Mouse (Mus musculus) left cerebral cortex, adult 8-10 months (tissue): Measurements from ENCODE around the gene Rhox3f. TPM values are rescaled to one million over a fixed set of nuclear protein-coding genes. Genes with fewer than 3 reads are reported as not detected.
"Not testable (repeated sequence)": the region's sequence is repeated elsewhere in the genome, so short reads cannot be mapped to it uniquely, and the experiment has no call there.

Experiments used
- DNase-seq, 2 experiments: peaks; one replicate each; pipeline ENCODE4 v3.0.0; 2022; ENCODE audit warnings: low spot score in 2 of 2
- total RNA-seq, 4 experiments: library from RNA; stranded (reverse); gene quantifications; 2 replicates each; pipeline ENCODE4 v1.2.4; 2022

Gene Rhox3f
- total RNA-seq = not detected

DNA sequence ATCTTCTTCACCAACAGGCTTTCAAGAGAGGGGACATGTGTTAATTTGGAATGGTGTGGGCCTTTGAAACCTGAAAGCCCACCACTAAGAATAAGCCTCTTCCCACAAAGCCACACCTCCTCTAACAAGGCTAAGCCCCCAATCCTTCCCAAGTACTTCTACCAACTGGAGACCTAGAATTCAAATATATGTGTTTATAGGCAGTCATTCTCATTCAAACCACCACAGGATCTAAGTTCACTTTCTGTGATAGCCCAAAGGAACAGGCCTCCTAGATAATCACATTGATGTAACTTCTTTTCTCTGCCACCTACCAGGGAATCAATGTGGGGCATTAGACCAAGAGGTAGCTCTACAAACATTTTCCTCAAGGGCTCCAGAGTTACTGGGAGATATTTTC, at the start of gene Rhox3f:
TSS of gene Rhox3f (plus strand) at position 301 of the 400 bp plus-strand sequence.
- DNase-seq = not testable (repeated sequence)

DNA sequence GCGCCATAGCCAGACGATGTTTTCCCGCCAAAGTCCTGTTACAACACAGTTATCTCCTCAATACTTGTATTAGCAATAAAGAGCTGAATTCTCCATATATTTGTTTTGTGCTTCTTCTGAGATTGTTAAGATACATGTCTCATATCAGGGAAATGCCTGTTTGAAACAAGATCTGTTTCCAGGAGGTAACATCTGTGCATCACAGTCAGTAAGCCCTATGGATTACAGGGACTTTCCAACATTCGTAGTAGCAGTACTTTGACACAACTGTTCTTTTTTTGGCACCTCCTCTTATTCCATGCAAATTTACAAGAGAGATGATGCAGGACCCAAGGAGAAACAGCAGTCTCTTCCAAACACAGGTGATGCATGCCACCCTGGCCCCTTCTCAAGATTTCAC, 39.1 kb upstream of the Rhox3f start, which contains the start of gene Rhox3e:
TSS of gene Rhox3e (plus strand) at position 301 of the 400 bp plus-strand sequence.
- DNase-seq = not testable (repeated sequence)

DNA sequence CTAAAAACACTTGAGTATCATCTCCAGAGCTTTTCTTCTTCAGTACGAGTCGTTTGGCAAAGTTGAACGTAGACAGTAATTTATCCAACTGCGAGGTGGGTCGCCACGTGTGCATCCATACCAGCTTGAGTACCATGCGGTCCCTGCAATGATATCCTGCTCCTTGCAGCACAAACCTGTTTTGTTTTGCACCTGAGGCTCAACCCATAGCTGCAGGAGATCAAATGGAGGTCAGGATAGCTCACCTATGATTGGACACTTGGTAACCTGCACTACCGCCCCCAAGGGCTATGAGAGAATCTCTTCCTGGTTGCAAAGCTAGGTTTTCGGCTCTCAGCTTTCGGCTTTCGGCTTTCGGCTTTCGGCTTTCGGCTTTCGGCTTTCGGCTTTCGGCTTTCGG, 23.7 kb upstream of the Rhox3f start, which contains the start of gene Rhox4e:
TSS of gene Rhox4e (plus strand) at position 301 of the 400 bp plus-strand sequence.
- DNase-seq = not testable (repeated sequence)

DNA sequence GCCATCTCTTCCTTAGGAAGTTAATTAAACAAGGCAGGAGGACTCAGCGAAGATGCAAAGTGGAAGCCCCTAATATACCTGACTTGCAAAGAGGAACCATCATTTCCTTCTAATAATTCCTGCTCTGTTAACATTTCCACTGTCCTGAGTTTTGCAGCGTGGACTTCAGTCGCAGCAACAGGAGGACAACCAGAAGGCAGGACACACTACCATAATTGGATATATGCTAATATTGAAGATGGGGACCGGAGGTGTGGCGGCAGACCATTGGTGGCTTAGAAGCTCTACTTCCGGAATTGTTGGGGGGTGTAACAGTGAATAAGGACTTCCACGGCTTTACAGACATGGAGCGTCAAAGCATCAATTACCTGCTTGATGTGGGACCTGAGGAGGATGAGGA, 9.7 kb upstream of the Rhox3f start, which contains the start of gene Rhox2f:
TSS of gene Rhox2f (plus strand) at position 301 of the 400 bp plus-strand sequence.
- DNase-seq = not testable (repeated sequence)

DNA sequence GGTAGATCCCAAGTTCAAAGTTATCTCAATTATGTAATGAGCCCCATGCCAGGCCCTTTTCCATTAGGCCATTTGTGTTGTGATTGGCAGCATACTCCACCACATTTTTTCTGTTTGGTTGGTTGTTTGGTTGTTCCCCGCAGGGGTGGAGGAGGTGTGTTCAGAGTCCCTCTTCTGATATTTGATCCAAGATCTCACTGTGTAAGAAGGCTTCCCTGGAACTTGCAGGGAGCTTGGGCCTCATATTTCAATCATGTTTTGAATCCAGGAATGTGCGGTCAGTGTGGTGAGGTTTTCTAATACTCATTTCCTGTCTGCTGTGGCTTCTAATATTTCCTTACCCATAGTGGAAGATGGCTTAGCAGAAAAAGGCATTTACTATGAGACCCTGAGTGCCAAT, 8.2 kb upstream of the Rhox3f start:
- not testable (repeated sequence) for DNase-seq

DNA sequence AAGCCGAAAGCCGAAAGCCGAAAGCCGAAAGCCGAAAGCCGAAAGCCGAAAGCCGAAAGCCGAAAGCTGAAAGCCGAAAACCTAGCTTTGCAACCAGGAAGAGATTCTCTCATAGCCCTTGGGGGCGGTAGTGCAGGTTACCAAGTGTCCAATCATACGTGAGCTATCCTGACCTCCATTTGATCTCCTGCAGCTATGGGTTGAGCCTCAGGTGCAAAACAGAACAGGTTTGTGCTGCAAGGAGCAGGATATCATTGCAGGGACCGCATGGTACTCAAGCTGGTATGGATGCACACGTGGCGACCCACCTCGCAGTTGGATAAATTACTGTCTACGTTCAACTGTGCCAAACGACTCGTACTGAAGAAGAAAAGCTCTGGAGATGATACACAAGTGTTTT, 26.8 kb downstream of the Rhox3f start, which contains the start of gene Rhox4f:
TSS of gene Rhox4f (minus strand) at position 101 of the 400 bp plus-strand sequence.
- DNase-seq = not testable (repeated sequence)

DNA sequence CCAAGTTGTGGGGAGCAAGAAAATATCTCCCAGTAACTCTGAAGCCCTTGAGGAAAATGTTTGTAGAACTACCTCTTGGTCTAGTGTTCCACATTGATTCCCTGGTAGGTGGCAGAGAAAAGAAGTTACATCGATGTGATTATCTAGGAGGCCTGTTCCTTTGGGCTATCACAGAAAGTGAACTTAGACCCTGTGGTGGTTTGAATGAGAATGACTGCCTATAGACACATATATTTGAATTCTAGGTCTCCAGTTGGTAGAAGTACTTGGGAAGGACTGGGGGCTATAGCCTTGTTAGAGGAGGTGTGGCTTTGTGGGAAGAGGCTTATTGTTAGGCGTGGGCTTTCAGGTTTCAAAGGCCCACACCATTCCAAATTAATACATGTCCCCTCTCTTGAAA, 47.7 kb downstream of the Rhox3f start, which contains the start of gene Rhox3g:
TSS of gene Rhox3g (minus strand) at position 101 of the 400 bp plus-strand sequence.
- not testable (repeated sequence) for DNase-seq

Other genes with a start within 250 kb of the Rhox3f start
- gene Rhox3a2, start 201.0 kb upstream of the Rhox3f start, total RNA-seq = not detected
- gene Rhox4a2, start 190.1 kb upstream of the Rhox3f start, total RNA-seq = not detected
- not detected for gene Rhox2b, start 168.9 kb upstream of the Rhox3f start, total RNA-seq
- not detected for gene Rhox4b, start 148.5 kb upstream of the Rhox3f start, total RNA-seq
- gene Rhox2c, start 127.3 kb upstream of the Rhox3f start, total RNA-seq = not detected
- gene Rhox3c, start 122.4 kb upstream of the Rhox3f start, total RNA-seq = not detected
- gene Rhox4c, start 100.7 kb upstream of the Rhox3f start, total RNA-seq = not detected
- gene Rhox2d, start 87.6 kb upstream of the Rhox3f start, total RNA-seq = not detected
- gene Rhox4d, start 66.6 kb upstream of the Rhox3f start, total RNA-seq = not detected
- gene Rhox2e, start 50.5 kb upstream of the Rhox3f start, total RNA-seq = not detected
- not detected for gene Rhox3e, start 39.0 kb upstream of the Rhox3f start, total RNA-seq
- not detected for gene Rhox4e, start 23.6 kb upstream of the Rhox3f start, total RNA-seq
- gene Rhox2f, start 9.6 kb upstream of the Rhox3f start, total RNA-seq = not detected
- gene Rhox4f, start 26.7 kb downstream of the Rhox3f start, total RNA-seq = not detected
- not detected for gene Rhox3g, start 47.6 kb downstream of the Rhox3f start, total RNA-seq
- not detected for gene Rhox2g, start 62.5 kb downstream of the Rhox3f start, total RNA-seq
- gene Rhox4g, start 70.3 kb downstream of the Rhox3f start, total RNA-seq = not detected
- not detected for gene Rhox3h, start 87.8 kb downstream of the Rhox3f start, total RNA-seq
- gene Rhox2h, start 92.3 kb downstream of the Rhox3f start, total RNA-seq = not detected
- gene Rhox5, start 223.8 kb downstream of the Rhox3f start, total RNA-seq = not detected
- not detected for gene Rhox6, start 245.9 kb downstream of the Rhox3f start, total RNA-seq